In genomic region chr2:144299749-144300669, GRCm38 (mm10) we compare ENCODE assay signal across 13 mouse cellular contexts. TPM values are rescaled to one million over a fixed set of nuclear protein-coding genes. Genes with fewer than 3 reads are reported as not detected.
DNase-seq lines count a peak whose midpoint lies in the region; ATAC-seq and TF ChIP-seq lines count a peak whose summit lies in the region.
"Had no signal": no experiment of that assay in that cellular context is flagged by ENCODE, and none has a peak within 500 bp of the region (broad histone marks: within the 10 kb centered on the region; RNA-seq: fewer than 3 reads in every experiment).

No protein-coding gene starts in this region.

- intact Hi-C loops in left cerebral cortex, postnatal 25 days (cut with DNase I), result loop anchor here (2.0 to 5.0 kb wide), 2 partner anchors 33 to 152 kb away; partner anchors contain the start of gene Ovol2

- H3K4me3 ChIP-seq in myocyte, result no peak overlapping the region
- H3K4me3 ChIP-seq: embryonic facial prominence, embryonic 10.5 days had no signal

- H3K36me3 ChIP-seq in myocyte (ENCODE audit: control insufficient read depth, insufficient read depth), result no peaks in the 10 kb centered on the region
- H3K36me3 ChIP-seq: embryonic facial prominence, embryonic 10.5 days had no signal

- no peak overlapping the region for H3ac ChIP-seq in myocyte (ENCODE audit: control insufficient read depth, insufficient read length)

- TF ChIP-seq POLR2A in myocyte (IDR thresholded peaks at IDR 0.05; ENCODE audit: insufficient read length, low read depth), result no peak

- H3K4me2 ChIP-seq in myocyte (ENCODE audit: low read depth), result peak overlapping the region; percentile 18

- peak; percentile 32 to 80 for DNase-seq in left cerebral cortex, postnatal 25 days (ENCODE audit: low spot score in 2 of 2)
- DNase-seq in left cerebral cortex, adult 8-10 months (ENCODE audit: low spot score in 2 of 2), result no peak
- DNase-seq in T-cell, adult 2 months (ENCODE audit: low spot score), result peak; percentile 20
- no peak for DNase-seq in embryo, embryonic 10.5 days (ENCODE audit: low spot score)
- no peak for DNase-seq in ovary, postnatal 36 days (ENCODE audit: low spot score)
- DNase-seq: gastrocnemius, postnatal 36 days; thymus, adult 18-20 months had no signal

- H3K27me3 ChIP-seq in myocyte (ENCODE audit: control insufficient read depth, insufficient read depth, insufficient read length), result peaks cover 10% of the 10 kb centered on the region

- no peaks in the 10 kb centered on the region for H3K79me2 ChIP-seq in myocyte (ENCODE audit: control insufficient read depth, insufficient read depth)

- peak; percentile 13; the same call in 1 of the 2 replicates for ATAC-seq in granulocyte monocyte progenitor cell, adult 5-6 weeks (replicated peaks; ENCODE audit: poor library complexity, severe bottlenecking)
- ATAC-seq in cerebellum, adult (ENCODE audit: insufficient number of reproducible peaks, low FRiP score, low TSS enrichment), result no peak

TF ChIP-seq in myocyte, 11 proteins besides CTCF, POLR2A, EP300 and RAD21:
- no peak for TF ChIP-seq REST (IDR thresholded peaks at IDR 0.05; ENCODE audit: insufficient read depth, insufficient read length)
- TF ChIP-seq POLR2AphosphoS2 (IDR thresholded peaks at IDR 0.05; ENCODE audit: insufficient read length, low read depth), result no peak
- TF ChIP-seq MAX (IDR thresholded peaks at IDR 0.05; ENCODE audit: low read depth), result no peak
- TF ChIP-seq TCF3 (IDR thresholded peaks at IDR 0.05; ENCODE audit: insufficient read length, low read depth), result no peak
- no peak for TF ChIP-seq SRF (IDR thresholded peaks at IDR 0.05; ENCODE audit: control insufficient read depth, insufficient read length, low read depth)
- TF ChIP-seq E2F4 (IDR thresholded peaks at IDR 0.05; ENCODE audit: insufficient read depth), result no peak
- no peak for TF ChIP-seq USF1 (IDR thresholded peaks at IDR 0.05; ENCODE audit: low read depth)
- TF ChIP-seq MYOD1 (IDR thresholded peaks at IDR 0.05; ENCODE audit: control insufficient read depth in 1 of 3, insufficient read length in 2 of 3, low read depth in 2 of 3), result no peak
- no peak for TF ChIP-seq TCF12 (IDR thresholded peaks at IDR 0.05; ENCODE audit: insufficient read depth, poor library complexity, severe bottlenecking)
- TF ChIP-seq MYOG (IDR thresholded peaks at IDR 0.05; ENCODE audit: control insufficient read depth in 1 of 3, insufficient read depth in 1 of 3, insufficient read length in 2 of 3, low read depth in 2 of 3), result no peak
- no peak for TF ChIP-seq CEBPB (IDR thresholded peaks at IDR 0.05; ENCODE audit: insufficient read depth, poor library complexity, severe bottlenecking)

RNA-seq across cellular contexts. Expression of gene Snx5, which starts 29.3 kb away (rescaled TPM):
- 10 to 100 TPM; 77.5 to 81.3 TPM for total RNA-seq in left cerebral cortex, postnatal 25 days (2021)
- total RNA-seq in left cerebral cortex, adult 8-10 months (2022), result 10 to 100 TPM; 81.2 to 90.5 (median 83.9) TPM
- 226 and 255 TPM in 2 replicates for total RNA-seq in granulocyte monocyte progenitor cell, adult 5-6 weeks (2014; fragmentation: Nextera tagmentation)
- total RNA-seq in granulocyte monocyte progenitor cell, adult 5-6 weeks (2017), result 248 and 283 TPM in 2 replicates
- polyA plus RNA-seq in myocyte (2012; fragmentation: generic; extraction: Trizol), result 65.2 TPM

RNA-seq across cellular contexts. Expression of gene Mgme1, which starts 29.5 kb away (rescaled TPM):
- total RNA-seq in left cerebral cortex, postnatal 25 days (2021), result 1 to 10 TPM; 5.2 to 5.7 TPM
- total RNA-seq in left cerebral cortex, adult 8-10 months (2022), result 1 to 10 TPM; 4.4 to 6.1 (median 5.4) TPM
- total RNA-seq in granulocyte monocyte progenitor cell, adult 5-6 weeks (2014; fragmentation: Nextera tagmentation), result 19.6 and 23.4 TPM in 2 replicates
- total RNA-seq in granulocyte monocyte progenitor cell, adult 5-6 weeks (2017), result 25.4 and 29.9 TPM in 2 replicates
- polyA plus RNA-seq in myocyte (2012; fragmentation: generic; extraction: Trizol), result 3.7 TPM

RNA-seq across cellular contexts. Expression of gene Ovol2, which starts 31.9 kb away (rescaled TPM):
- 1 to 10 TPM; 6.8 to 8.6 TPM for total RNA-seq in left cerebral cortex, postnatal 25 days (2021)
- total RNA-seq in left cerebral cortex, adult 8-10 months (2022), result 10 to 100 TPM in 3 of 4 experiments, 1 to 10 TPM in 1; 9.8 to 12.3 (median 11.1) TPM
- not detected in 2 replicates for total RNA-seq in granulocyte monocyte progenitor cell, adult 5-6 weeks (2014; fragmentation: Nextera tagmentation)
- not detected in 2 replicates for total RNA-seq in granulocyte monocyte progenitor cell, adult 5-6 weeks (2017)
- not detected for polyA plus RNA-seq in myocyte (2012; fragmentation: generic; extraction: Trizol)
- total RNA-seq: gastrocnemius, postnatal 36 days had no signal
- polyA plus RNA-seq: liver, embryonic 16.5 days; neural tube, embryonic 14.5 days had no signal

Comparison
In these comparisons a context has a peak if more than half of its experiments do, and no peak if none do; other contexts are left out.
1. DNase-seq: peak in left cerebral cortex, postnatal 25 days (2 of 2) and T-cell, adult 2 months (single experiment); none in left cerebral cortex, adult 8-10 months (0 of 2), embryo, embryonic 10.5 days (single experiment) and ovary, postnatal 36 days (single experiment).
2. RNA of gene Ovol2, which starts 31.9 kb away (total RNA-seq): 9.8 to 12.3 TPM in left cerebral cortex, adult 8-10 months and 6.8 to 8.6 TPM in left cerebral cortex, postnatal 25 days; not detected in granulocyte monocyte progenitor cell, adult 5-6 weeks; every median in the first group is over 4 times any median in the second.